Mouse (Mus musculus): ENCODE measurements around the gene Aqp12. TPM values are rescaled to one million over a fixed set of nuclear protein-coding genes. Genes with fewer than 3 reads are reported as not detected.
"Not testable (repeated sequence)": the region's sequence is repeated elsewhere in the genome, so short reads cannot be mapped to it uniquely, and the experiment has no call there.

Gene Aqp12
- not detected for total RNA-seq (2021)
- long read RNA-seq, experiment 1, result 0 reads
- long read RNA-seq, experiment 2, result 0 reads

- no peak for TF ChIP-seq CTCF (IDR thresholded peaks at IDR 0.05)
- DNase-seq (ENCODE audit: extremely low spot score in 1 of 2, low spot score in 2 of 2), result no peak
- intact Hi-C loops (cut with DNase I), result no loop called here
- Histone ChIP-seq H3K4me3 (no peak within 1 kb of the TSS), H3K27ac (no peak within 1 kb of the TSS)
These were observed at the start of gene Aqp12 for GRCm38 (mm10) chr1:93006061-93006460. Aqp12 (plus strand) TSS chr1:93006334.

- not testable (repeated sequence) for H3K27ac ChIP-seq, H3K4me3 ChIP-seq
- intact Hi-C loops (cut with DNase I), result loop anchor here (1.0 to 5.0 kb wide), 2 partner anchors 55 to 171 kb away; no protein-coding TSS in a partner anchor
- peak; percentile 69 to 71 for DNase-seq (ENCODE audit: extremely low spot score in 1 of 2, low spot score in 2 of 2)
- TF ChIP-seq CTCF (IDR thresholded peaks at IDR 0.05), result peak; percentile 80
These were observed 49.4 kb upstream of the Aqp12 start for GRCm38 (mm10) chr1:92956571-92957335.

- intact Hi-C loops (cut with DNase I), result loop anchor here (5.0 kb wide), 1 partner anchor 168 kb away; no protein-coding TSS in a partner anchor
- no peak overlapping the region for H3K4me3 ChIP-seq
- no peak for DNase-seq (ENCODE audit: extremely low spot score in 1 of 2, low spot score in 2 of 2)
- H3K27ac ChIP-seq, result no peak overlapping the region
- TF ChIP-seq CTCF (IDR thresholded peaks at IDR 0.05), result no peak
These were observed 47.1 kb upstream of the Aqp12 start for GRCm38 (mm10) chr1:92958999-92959398.

DNA sequence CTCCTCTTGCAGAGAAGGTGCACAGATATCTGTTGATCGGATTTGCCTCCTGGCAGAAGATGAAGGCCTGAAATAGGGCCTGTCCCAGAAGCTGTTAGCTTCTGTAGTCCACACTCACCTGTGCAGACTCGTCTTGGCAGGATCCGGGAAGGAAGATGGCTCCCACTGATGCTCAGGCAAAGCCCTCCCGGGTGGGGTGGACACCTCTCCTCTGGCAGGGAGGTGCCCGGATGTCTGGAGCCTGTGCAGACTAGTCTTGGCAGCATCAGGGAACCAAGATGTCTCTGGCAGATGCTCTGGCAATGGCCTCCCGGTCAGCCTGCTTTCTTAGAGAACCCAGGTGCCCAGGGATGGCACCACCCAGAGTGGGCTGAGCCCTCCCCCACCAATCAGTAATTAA is 35.3 kb upstream of the Aqp12 start:
- DNase-seq (ENCODE audit: extremely low spot score in 1 of 2, low spot score in 2 of 2); H3K4me3 ChIP-seq; intact Hi-C loops (cut with DNase I); H3K27ac ChIP-seq: not testable (repeated sequence)

DNA sequence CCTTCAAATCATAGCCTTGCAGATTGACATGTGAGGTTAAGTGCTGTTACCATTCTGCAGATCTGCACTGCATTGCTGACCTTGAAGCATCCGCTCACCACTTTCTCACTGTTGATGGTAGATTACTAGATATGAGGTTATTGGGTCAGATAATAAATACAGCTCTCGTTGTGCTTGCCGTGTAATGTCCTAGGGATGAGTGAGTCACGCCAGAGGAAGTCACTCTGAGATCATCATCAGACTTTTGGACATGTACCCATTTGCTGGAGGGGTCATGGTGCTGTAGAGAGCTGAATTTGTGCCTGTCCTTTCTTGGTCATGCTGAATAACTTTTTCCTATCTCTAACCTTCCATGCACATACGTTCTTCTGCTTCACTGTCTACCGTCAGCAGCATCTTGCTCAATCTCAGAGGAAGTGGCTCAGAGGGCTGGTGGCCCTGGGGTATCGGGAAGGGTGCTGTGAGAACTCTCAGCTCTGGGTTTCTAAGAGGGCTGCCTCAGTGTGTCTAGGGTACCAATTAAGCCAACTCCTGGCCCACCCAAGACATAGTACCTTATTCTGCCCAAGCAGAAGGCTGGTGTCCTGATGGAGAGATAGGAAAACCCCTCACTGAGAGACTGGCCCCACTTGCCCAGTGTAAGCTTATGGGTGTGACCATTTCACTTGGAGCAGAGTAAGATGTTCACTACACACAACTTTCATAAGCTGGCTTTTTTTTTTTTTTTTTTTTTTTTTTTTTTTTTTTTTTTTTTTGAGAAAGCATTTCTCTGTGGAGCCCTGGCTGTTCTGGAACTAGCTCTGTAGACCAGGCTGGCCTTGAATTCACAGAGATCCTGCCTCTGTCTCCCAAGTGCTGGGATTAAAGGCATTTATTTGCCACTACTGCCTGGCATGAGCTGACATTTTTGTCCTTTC is 34.0 kb upstream of the Aqp12 start:
- DNase-seq (ENCODE audit: extremely low spot score in 1 of 2, low spot score in 2 of 2), result no peak
- intact Hi-C loops (cut with DNase I), result no loop called here
- no peak overlapping the region for H3K4me3 ChIP-seq
- TF ChIP-seq CTCF (IDR thresholded peaks at IDR 0.05), result no peak
- H3K27ac ChIP-seq, result no peak overlapping the region

DNA sequence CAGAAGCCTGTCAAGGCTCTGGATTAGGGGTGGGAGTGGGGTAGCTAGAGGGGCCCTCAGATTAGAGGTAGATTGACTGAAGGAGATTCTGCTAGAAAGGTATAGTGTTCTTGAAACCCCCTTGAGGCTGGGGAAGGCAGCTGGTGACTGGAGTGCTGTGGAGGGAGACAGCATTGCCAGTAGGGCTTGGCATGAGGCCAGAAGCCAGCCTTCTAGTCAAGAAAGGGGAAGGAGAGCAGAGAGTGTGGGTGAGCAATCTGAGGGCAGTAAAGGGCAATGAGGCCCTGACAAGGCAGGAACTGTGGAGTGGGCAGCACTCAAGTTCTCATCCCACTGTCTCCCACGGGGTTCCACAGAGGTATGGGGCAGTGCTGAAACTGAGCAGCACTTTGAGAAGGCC is 33.3 kb upstream of the Aqp12 start:
- no peak for TF ChIP-seq CTCF (IDR thresholded peaks at IDR 0.05)
- DNase-seq (ENCODE audit: extremely low spot score in 1 of 2, low spot score in 2 of 2), result no peak
- intact Hi-C loops (cut with DNase I), result no loop called here
- Histone ChIP-seq H3K4me3 (no peak overlapping the region), H3K27ac (no peak overlapping the region)

DNA sequence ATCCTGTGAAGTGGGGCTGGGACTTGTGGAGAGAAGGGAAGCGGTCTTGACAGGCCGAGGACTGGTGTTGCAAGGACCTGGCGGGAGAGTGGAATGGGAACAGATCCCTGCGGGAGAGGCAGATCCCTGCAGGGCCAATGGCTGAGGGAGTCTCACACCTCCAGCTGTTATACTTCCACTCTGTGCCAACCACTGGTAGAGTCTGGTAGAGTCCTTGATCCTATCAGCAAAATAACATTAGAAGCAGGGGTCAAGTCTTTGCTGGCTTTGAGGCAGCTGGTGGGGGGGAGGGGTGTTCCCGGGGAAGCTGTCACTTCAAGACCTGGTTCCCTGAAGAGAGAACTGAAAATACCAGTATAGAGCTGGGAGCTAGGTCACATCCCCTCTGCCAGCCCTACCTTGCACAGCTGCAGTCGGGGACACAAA is 30.0 kb upstream of the Aqp12 start:
- no peak for TF ChIP-seq CTCF (IDR thresholded peaks at IDR 0.05)
- Histone ChIP-seq H3K4me3 (no peak overlapping the region), H3K27ac (no peak overlapping the region)
- intact Hi-C loops (cut with DNase I), result no loop called here
- DNase-seq (ENCODE audit: extremely low spot score in 1 of 2, low spot score in 2 of 2), result no peak

DNA sequence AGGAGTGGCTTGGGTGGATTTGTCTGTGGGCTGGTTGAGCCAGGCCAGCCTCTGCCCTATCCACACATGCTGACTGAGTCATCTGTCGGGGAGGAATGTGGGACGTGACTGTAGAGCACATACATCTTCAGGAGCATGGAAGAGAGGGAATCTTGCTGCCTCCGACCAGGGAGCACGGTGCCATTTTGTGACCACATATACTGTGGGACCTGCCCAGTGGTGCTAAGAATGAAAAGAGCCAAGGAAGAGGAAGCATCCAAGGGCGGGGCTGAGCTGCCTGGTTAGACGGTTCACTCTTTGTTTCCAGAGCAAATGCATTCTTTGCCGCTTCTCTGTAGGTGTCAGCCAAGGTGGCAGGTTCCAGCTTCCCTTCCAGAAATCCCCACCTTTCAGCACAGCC is 27.5 kb upstream of the Aqp12 start:
- no peak overlapping the region for H3K27ac ChIP-seq
- DNase-seq (ENCODE audit: extremely low spot score in 1 of 2, low spot score in 2 of 2), result no peak
- no peak for TF ChIP-seq CTCF (IDR thresholded peaks at IDR 0.05)
- intact Hi-C loops (cut with DNase I), result no loop called here
- no peak overlapping the region for H3K4me3 ChIP-seq

DNA sequence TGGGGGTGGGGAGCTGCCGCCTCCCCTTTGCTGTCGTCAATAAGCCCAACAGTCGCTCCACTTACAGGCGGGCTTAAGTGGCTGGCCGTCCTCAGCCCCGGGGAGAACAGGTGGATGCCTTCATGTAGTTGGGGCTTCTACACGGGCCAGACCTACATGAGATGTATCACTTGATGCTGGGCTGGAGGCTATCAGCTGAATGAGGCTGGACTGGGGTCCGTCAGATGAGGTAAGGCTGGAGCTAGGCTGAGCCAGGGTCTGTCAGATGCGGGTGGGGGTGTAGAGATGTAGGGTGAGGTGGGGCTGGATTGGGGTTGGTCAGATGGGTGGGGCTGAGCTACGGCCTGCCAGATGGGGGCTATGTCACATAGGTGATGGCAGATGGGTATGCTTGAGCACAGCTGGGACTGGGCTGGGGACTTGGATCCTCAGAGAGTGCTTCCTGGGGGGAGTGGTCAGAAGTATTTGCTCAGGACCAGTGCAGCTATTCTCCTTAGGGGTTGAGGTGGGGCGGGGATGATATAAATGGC is 27.0 kb upstream of the Aqp12 start:
- Histone ChIP-seq H3K27ac (no peak overlapping the region), H3K4me3 (no peak overlapping the region)
- TF ChIP-seq CTCF (IDR thresholded peaks at IDR 0.05), result no peak
- no peak for DNase-seq (ENCODE audit: extremely low spot score in 1 of 2, low spot score in 2 of 2)
- intact Hi-C loops (cut with DNase I), result no loop called here

- Histone ChIP-seq H3K27ac (no peak overlapping the region), H3K4me3 (no peak overlapping the region)
- no peak for TF ChIP-seq CTCF (IDR thresholded peaks at IDR 0.05)
- intact Hi-C loops (cut with DNase I), result no loop called here
- no peak for DNase-seq (ENCODE audit: extremely low spot score in 1 of 2, low spot score in 2 of 2)
These were observed 24.9 kb upstream of the Aqp12 start for GRCm38 (mm10) chr1:92981056-92981845.

- no peak overlapping the region for H3K27ac ChIP-seq
- no peak for DNase-seq (ENCODE audit: extremely low spot score in 1 of 2, low spot score in 2 of 2)
- intact Hi-C loops (cut with DNase I), result no loop called here
- no peak overlapping the region for H3K4me3 ChIP-seq
- TF ChIP-seq CTCF (IDR thresholded peaks at IDR 0.05), result no peak
These were observed 23.1 kb upstream of the Aqp12 start for GRCm38 (mm10) chr1:92982931-92983605.
